Mouse (Mus musculus): Measurements from ENCODE around the gene Eif3i. TPM values are rescaled to one million over a fixed set of nuclear protein-coding genes. Genes with fewer than 3 reads are reported as not detected.

Gene Eif3i
- 667 and 673 TPM in 2 replicates for total RNA-seq (2012; rRNA removed)
- 702 and 753 TPM in 2 replicates for total RNA-seq (2014; rRNA removed)
- 418 and 446 TPM in 2 replicates for polyA plus RNA-seq (2012; ENCODE audit: insufficient read length, low read depth)

GRCm38 (mm10) chr4:129600233-129601158 lies at the start of gene Eif3i, which contains the start of gene Tmem234:
Gene Eif3i (minus strand): TSS chr4:129600648.
Gene Tmem234 (plus strand): TSS chr4:129600668.
- peak; percentile 84 for DNase-seq (ENCODE audit: extremely low read depth)
- dilution Hi-C loops (cut with MboI; ENCODE audit: extremely low pct_ligation_motif_present, extremely low pct_unique_long_range_greater_than_20kb, low sequenced_read_pairs) (no loop called here), in situ Hi-C loops (cut with MboI; ENCODE audit: low pct_ligation_motif_present, low pct_unique_long_range_greater_than_20kb, low sequenced_read_pairs) (loop anchor here (25.0 kb wide), 1 partner anchor 238 kb away; no protein-coding TSS in a partner anchor)
- peaks cover 13 to 41% of the 10 kb centered on the region in 2 experiments for H3K4me1 ChIP-seq (ENCODE audit: control insufficient read depth in 1 of 2, insufficient read depth in 2 of 2)
- peaks cover 35 to 70% of the 10 kb centered on the region in 2 experiments for H3K36me3 ChIP-seq (replicated peaks in 1 of 2; ENCODE audit: control insufficient read depth in 1 of 2, insufficient read depth in 1 of 2, low read length in 1 of 2)
- no peak within 1 kb of the TSS; the same call in 1 of the 2 replicates for H3K27ac ChIP-seq (ENCODE audit: insufficient read depth, low read depth)
- peak within 1 kb of the TSS; percentile 94 for H3K9ac ChIP-seq (ENCODE audit: insufficient read depth, low read depth)
- H3K9me3 ChIP-seq (replicated peaks; ENCODE audit: low read length), result no peaks in the 10 kb centered on the region
- peak within 1 kb of the TSS; percentile 68 to 89 (median 85) for H3K4me3 ChIP-seq (replicated peaks in 1 of 3; ENCODE audit: low read depth in 2 of 3, low read length in 2 of 3, poor library complexity in 1 of 3)
- H3K4me2 ChIP-seq (ENCODE audit: insufficient read depth, low read depth, poor library complexity, severe bottlenecking), result peak within 1 kb of the TSS; percentile 89
- H3K27me3 ChIP-seq (replicated peaks), result no peaks in the 10 kb centered on the region
- H3K79me2 ChIP-seq (replicated peaks; ENCODE audit: control insufficient read depth, extremely low read depth, insufficient read depth, poor library complexity, severe bottlenecking), result peaks cover 66% of the 10 kb centered on the region
- TF ChIP-seq USF2 (conservative IDR thresholded peaks at IDR 0.05; ENCODE audit: low read depth, low read length), result no peak
- no peak for TF ChIP-seq EP300 (IDR thresholded peaks at IDR 0.05; ENCODE audit: low read length)
- peak; percentile 67; the same call in 1 of the 2 replicates for TF ChIP-seq CHD2 (IDR thresholded peaks at IDR 0.05; ENCODE audit: low read length)
- no peak for TF ChIP-seq E2F4 (IDR thresholded peaks at IDR 0.05; ENCODE audit: insufficient replicate concordance, low read depth, low read length)
- peak; percentile 41; the same call in 1 of the 2 replicates for TF ChIP-seq NRF1 (IDR thresholded peaks at IDR 0.05; ENCODE audit: low read depth, low read length)
- peak; percentile 90 for TF ChIP-seq HCFC1 (IDR thresholded peaks at IDR 0.05; ENCODE audit: low read depth, low read length)
- TF ChIP-seq RCOR1 (conservative IDR thresholded peaks at IDR 0.05; ENCODE audit: low read depth, low read length), result no peak
- 0 out of 2 replicates have a peak, but pooled peaks have one; percentile 29 for TF ChIP-seq MEF2A (IDR thresholded peaks at IDR 0.05; ENCODE audit: borderline replicate concordance, low read depth, low read length)
- peak; percentile 97 for TF ChIP-seq ELF1 (IDR thresholded peaks at IDR 0.05; ENCODE audit: low read depth, low read length)
- no peak; the same call in 1 of the 2 replicates for TF ChIP-seq GABPA (IDR thresholded peaks at IDR 0.05; ENCODE audit: insufficient replicate concordance, low read depth, low read length)
- TF ChIP-seq ZMIZ1 (IDR thresholded peaks at IDR 0.05; ENCODE audit: low read depth, low read length), result peak; percentile 63
- TF ChIP-seq TBP (conservative IDR thresholded peaks at IDR 0.05; ENCODE audit: low read depth, low read length), result peak; percentile 79
- peak; percentile 48 for TF ChIP-seq IRF4 (IDR thresholded peaks at IDR 0.05; ENCODE audit: low read depth, low read length)
- peak; percentile 88 for TF ChIP-seq MYC (IDR thresholded peaks at IDR 0.05; ENCODE audit: low read depth, low read length)
- TF ChIP-seq KAT2A (IDR thresholded peaks at IDR 0.05; ENCODE audit: insufficient replicate concordance, low read length), result peak; percentile 77; the same call in 1 of the 2 replicates
- TF ChIP-seq SMC3 (IDR thresholded peaks at IDR 0.05; ENCODE audit: low read depth, low read length), result peak; percentile 18; the same call in 1 of the 2 replicates
- TF ChIP-seq ZC3H11A (IDR thresholded peaks at IDR 0.05; ENCODE audit: low read depth, low read length), result no peak
- no peak for TF ChIP-seq JUN (IDR thresholded peaks at IDR 0.05; ENCODE audit: insufficient read depth, low read depth, low read length)
- 0 out of 2 replicates have a peak, but pooled peaks have one; percentile 58 for TF ChIP-seq UBTF (IDR thresholded peaks at IDR 0.05; ENCODE audit: low read depth, low read length)
- no peak for TF ChIP-seq CHD1 (IDR thresholded peaks at IDR 0.05; ENCODE audit: low read depth, low read length)
- no peak for TF ChIP-seq BHLHE40 (IDR thresholded peaks at IDR 0.05; ENCODE audit: low read depth, low read length)
- no peak for TF ChIP-seq PAX5 (IDR thresholded peaks at IDR 0.05; ENCODE audit: low read length)
- peak; percentile 92 for TF ChIP-seq MXI1 (IDR thresholded peaks at IDR 0.05; ENCODE audit: low read depth, low read length)
- peak; percentile 70 for TF ChIP-seq MAZ (IDR thresholded peaks at IDR 0.05; ENCODE audit: low read depth, low read length)
- TF ChIP-seq SIN3A (IDR thresholded peaks at IDR 0.05; ENCODE audit: low read length), result peak; percentile 96
- no peak for TF ChIP-seq JUND (conservative IDR thresholded peaks at IDR 0.05; ENCODE audit: low read depth, low read length)
- no peak for TF ChIP-seq ZNF384 (IDR thresholded peaks at IDR 0.05; ENCODE audit: low read depth, low read length)
- no peak for TF ChIP-seq RAD21 (IDR thresholded peaks at IDR 0.05; ENCODE audit: low read depth, low read length)
- TF ChIP-seq CTCF (conservative IDR thresholded peaks at IDR 0.05 in 1 of 2, IDR thresholded peaks at IDR 0.05 in 1 of 2; ENCODE audit: low read depth in 2 of 2, low read length in 2 of 2), result peak in 1 of 2 experiments; percentile 19; a peak in 1 of 4 replicates
- peak; percentile 83 for TF ChIP-seq MAX (IDR thresholded peaks at IDR 0.05; ENCODE audit: low read length)
- TF ChIP-seq NELFE (IDR thresholded peaks at IDR 0.05; ENCODE audit: low read depth, low read length), result peak; percentile 89
- TF ChIP-seq POLR2AphosphoS2 (IDR thresholded peaks at IDR 0.05; ENCODE audit: low read depth, low read length), result peak; percentile 33; the same call in 1 of the 2 replicates
- TF ChIP-seq TCF12 (IDR thresholded peaks at IDR 0.05; ENCODE audit: low read depth, low read length), result peak; percentile 89; the same call in 1 of the 2 replicates
- no peak for TF ChIP-seq ETS1 (conservative IDR thresholded peaks at IDR 0.05; ENCODE audit: low read depth, low read length)
- TF ChIP-seq MAFK (IDR thresholded peaks at IDR 0.05; ENCODE audit: insufficient replicate concordance, low read length), result no peak
- TF ChIP-seq USF1 (IDR thresholded peaks at IDR 0.05; ENCODE audit: low read depth, low read length), result no peak

Measured in CH12.LX (cell line).